Mouse (Mus musculus) lung, adult 18-20 months (tissue): ENCODE results near the gene Tob1.

ENCODE experiments used
- DNase-seq, 2 experiments: peaks; one replicate each; pipeline ENCODE4 v3.0.0; 2022; ENCODE audit warnings: mixed read lengths in 2 of 2

Tob1 gene

GRCm38 (mm10) chr11:94211124-94211603 lies at the start of gene Tob1:
TSS of gene Tob1 (plus strand) at chr11:94211454.
- peak; percentile 99 for DNase-seq

GRCm38 (mm10) chr11:94161867-94162581 lies 49.2 kb upstream of the Tob1 start:
- peak; percentile 76 to 85 for DNase-seq

GRCm38 (mm10) chr11:94163005-94163767 lies 48.1 kb upstream of the Tob1 start:
- peak; percentile 31 to 52 for DNase-seq

- no peak for DNase-seq
These were observed 45.5 kb upstream of the Tob1 start for GRCm38 (mm10) chr11:94165745-94166144.

GRCm38 (mm10) chr11:94168238-94168637 lies 43.0 kb upstream of the Tob1 start:
- peak in 1 of 2 experiments; percentile 29 for DNase-seq

- DNase-seq = no peak
These were observed 41.7 kb upstream of the Tob1 start for GRCm38 (mm10) chr11:94169596-94169995.

- peak; percentile 34 to 48 for DNase-seq
These were observed 39.6 kb upstream of the Tob1 start for GRCm38 (mm10) chr11:94171691-94172090.

GRCm38 (mm10) chr11:94172186-94172585 lies 39.1 kb upstream of the Tob1 start:
- DNase-seq = peak; percentile 76 to 83

- no peak for DNase-seq
These were observed 37.5 kb upstream of the Tob1 start for GRCm38 (mm10) chr11:94173726-94174146.

GRCm38 (mm10) chr11:94175288-94175687 lies 36.0 kb upstream of the Tob1 start:
- no peak for DNase-seq

GRCm38 (mm10) chr11:94175694-94176093 lies 35.6 kb upstream of the Tob1 start:
- DNase-seq = peak; percentile 57 to 64

GRCm38 (mm10) chr11:94177841-94178585 lies 33.2 kb upstream of the Tob1 start:
- DNase-seq = no peak

- DNase-seq = no peak
These were observed 31.5 kb upstream of the Tob1 start for GRCm38 (mm10) chr11:94179768-94180167.

GRCm38 (mm10) chr11:94180194-94180593 lies 31.1 kb upstream of the Tob1 start:
- no peak for DNase-seq

- DNase-seq = no peak
These were observed 29.6 kb upstream of the Tob1 start for GRCm38 (mm10) chr11:94181694-94182093.

- DNase-seq = no peak
These were observed 28.5 kb upstream of the Tob1 start for GRCm38 (mm10) chr11:94182711-94183110.

GRCm38 (mm10) chr11:94183120-94183519 lies 28.1 kb upstream of the Tob1 start:
- no peak for DNase-seq

- no peak for DNase-seq
These were observed 27.6 kb upstream of the Tob1 start for GRCm38 (mm10) chr11:94183671-94184070.

GRCm38 (mm10) chr11:94189579-94189978 lies 21.7 kb upstream of the Tob1 start:
- no peak for DNase-seq

GRCm38 (mm10) chr11:94190665-94191064 lies 20.6 kb upstream of the Tob1 start:
- DNase-seq = peak; percentile 16 to 32

GRCm38 (mm10) chr11:94193109-94193508 lies 18.1 kb upstream of the Tob1 start:
- no peak for DNase-seq

GRCm38 (mm10) chr11:94196311-94196710 lies 14.9 kb upstream of the Tob1 start:
- DNase-seq = no peak
